Mouse (Mus musculus) cerebellum, postnatal 25 days (tissue): ENCODE measurements around the gene Uty.

ENCODE experiments used
- DNase-seq, 2 experiments: peaks; one replicate each; pipeline ENCODE4 v3.0.0; 2021; ENCODE audit warnings: mixed read lengths in 2 of 2

The Uty gene

GRCm38 (mm10) chrY:1245426-1245863, at the start of gene Uty:
TSS of gene Uty (minus strand) at chrY:1245759.
- peak in 1 of 2 experiments; percentile 76 for DNase-seq

DNA sequence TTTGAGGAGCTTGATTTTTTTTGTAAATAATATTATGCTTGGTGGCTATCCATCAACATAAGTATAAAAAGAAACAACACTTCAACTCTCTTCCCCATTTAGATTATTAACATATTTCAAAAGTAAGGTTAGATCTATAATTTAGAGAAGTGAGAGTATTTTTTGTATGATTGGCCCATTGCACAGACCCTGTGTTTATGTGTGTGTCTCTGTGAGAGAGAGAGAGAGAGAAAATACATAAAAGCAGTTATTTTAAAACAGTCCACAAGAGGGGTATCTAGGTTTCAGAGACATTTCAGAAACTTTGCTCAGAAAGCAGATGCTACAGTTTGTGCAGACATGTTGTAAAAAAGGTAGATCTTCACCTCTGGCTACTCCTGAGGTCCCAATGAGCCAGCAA, 48.1 kb upstream of the Uty start:
- no peak for DNase-seq

- peak in 1 of 2 experiments; percentile 79 for DNase-seq
These were observed 40.7 kb upstream of the Uty start, which contains the start of gene Ddx3y for GRCm38 (mm10) chrY:1286171-1286795. TSS of gene Ddx3y (minus strand) at chrY:1286629.

- peak in 1 of 2 experiments; percentile 20 for DNase-seq
These were observed 40.2 kb upstream of the Uty start for GRCm38 (mm10) chrY:1285735-1286134.

GRCm38 (mm10) chrY:1246117-1246516, 558 bp upstream of the Uty start:
- no peak for DNase-seq

- peak in 1 of 2 experiments; percentile 5 for DNase-seq
These were observed 619 bp downstream of the Uty start for GRCm38 (mm10) chrY:1244940-1245339.

- DNase-seq: no peak
These were observed 1.1 kb downstream of the Uty start for GRCm38 (mm10) chrY:1244421-1244820.

GRCm38 (mm10) chrY:1220001-1220400, 25.6 kb downstream of the Uty start:
- peak in 1 of 2 experiments; percentile 9 for DNase-seq

GRCm38 (mm10) chrY:1178476-1178875, 67.1 kb downstream of the Uty start:
- DNase-seq: no peak

GRCm38 (mm10) chrY:1163054-1163453, 82.5 kb downstream of the Uty start:
- no peak for DNase-seq

GRCm38 (mm10) chrY:1116153-1116552, 129.4 kb downstream of the Uty start:
- no peak for DNase-seq

GRCm38 (mm10) chrY:1114016-1114415, 131.5 kb downstream of the Uty start:
- DNase-seq: no peak
